Mouse (Mus musculus) lung, embryonic 14.5 days (tissue): ENCODE measurements around the gene Ankrd34c. TPM values are rescaled to one million over a fixed set of nuclear protein-coding genes. Genes with fewer than 3 reads are reported as not detected.

ENCODE experiments used
- ATAC-seq: fragments of 200-750 bp; cut with Nextera tagmentation; 2 replicates; pipeline ENCODE4 v1.8.0; 2017; ENCODE audit warnings: mild to moderate bottlenecking, moderate TSS enrichment, moderate library complexity; ENCODE audit not compliant: insufficient read depth
- DNase-seq: peaks from one replicate; pipeline ENCODE4 v3.0.0-alpha.2; 2015
- H3K27ac ChIP-seq: fragments of 300-500 bp; sonication (generic); 2 replicates; pipeline ENCODE4 v1.5.1; 2014; ENCODE audit warnings: low read depth, mild to moderate bottlenecking, moderate library complexity
- H3K27me3 ChIP-seq: fragments of 300-500 bp; sonication (generic); 2 replicates; pipeline ENCODE4 v1.6.1; 2014; ENCODE audit warnings: low read length, control low read depth; ENCODE audit not compliant: insufficient read depth
- H3K36me3 ChIP-seq: fragments of 300-500 bp; sonication (generic); 2 replicates; pipeline ENCODE4 v1.6.1; 2014; ENCODE audit warnings: control low read depth; ENCODE audit not compliant: insufficient read depth
- H3K4me1 ChIP-seq: fragments of 300-500 bp; sonication (generic); 2 replicates; pipeline ENCODE4 v1.6.1; 2014; ENCODE audit warnings: antibody characterized with exemption, control low read depth; ENCODE audit not compliant: insufficient read depth
- H3K4me2 ChIP-seq: fragments of 300-500 bp; sonication (generic); 2 replicates; pipeline ENCODE4 v1.6.1; 2014; ENCODE audit warnings: mild to moderate bottlenecking
- H3K4me3 ChIP-seq: fragments of 300-500 bp; sonication (generic); 2 replicates; pipeline ENCODE4 v1.5.1; 2014; ENCODE audit warnings: low read depth, low read length
- H3K9ac ChIP-seq: fragments of 300-500 bp; sonication (generic); 2 replicates; pipeline ENCODE4 v1.6.1; 2014
- H3K9me3 ChIP-seq: fragments of 300-500 bp; sonication (generic); 2 replicates; pipeline ENCODE4 v1.6.1; 2016; ENCODE audit warnings: low read depth, low read length, control low read depth
- CTCF ChIP-seq: IDR thresholded peaks from 2 replicates; pipeline ENCODE4 v1.5.1; 2016; ENCODE audit warnings: antibody characterized with exemption, low read depth
- WGBS: fragments of 180-500 bp; shearing (Covaris S2); extraction: QIAGEN DNeasy Blood & Tissue Kit; methylation state at CpG from one replicate; pipeline ENCODE4 v1.1.7; 2014; 5-methylcytosine and 5-hydroxymethylcytosine counted together
- polyA plus RNA-seq: library from polyadenylated mRNA; unstranded; fragments of >200 nt; fragmentation: Nextera tagmentation; extraction: Ambion mirVana; gene quantifications from 2 replicates; pipeline ENCODE4 v1.2.1, GENCODE M21; 2014

The Ankrd34c gene
- polyA plus RNA-seq, result not detected in 2 replicates

DNA sequence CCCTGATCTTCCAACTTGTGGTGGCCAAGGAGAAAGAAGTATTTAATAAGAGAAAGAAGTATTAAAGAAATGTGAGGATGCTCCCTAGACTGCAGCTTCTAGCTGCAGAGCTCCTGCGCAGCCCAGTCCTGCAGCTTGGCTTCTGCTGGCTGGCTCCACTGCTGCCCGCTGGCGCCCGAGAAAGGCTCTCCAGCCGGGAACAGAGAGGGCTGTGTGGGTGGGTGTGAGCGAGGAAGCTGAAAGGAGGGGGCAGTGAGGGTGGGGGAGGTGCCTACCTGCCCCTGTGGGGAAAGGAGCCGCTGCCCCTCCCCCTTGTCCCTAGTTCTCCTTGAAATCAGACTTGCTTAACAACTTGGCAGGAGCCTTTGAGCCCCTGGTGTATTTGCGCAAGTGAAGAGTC lies at the start of gene Ankrd34c:
Ankrd34c (minus strand) TSS at position 181 of the 400 bp plus-strand sequence.
- Histone ChIP-seq H3K4me1 (no peaks in the 10 kb centered on the region), H3K9ac (no peak within 1 kb of the TSS), H3K9me3 (no peaks in the 10 kb centered on the region), H3K36me3 (no peaks in the 10 kb centered on the region), H3K27me3 (no peaks in the 10 kb centered on the region; the same call in 1 of the 2 replicates), H3K4me3 (no peak within 1 kb of the TSS), H3K27ac (no peak within 1 kb of the TSS), H3K4me2 (no peak within 1 kb of the TSS)
- no peak for DNase-seq
- TF ChIP-seq CTCF, result no peak
- no peak for ATAC-seq
- WGBS, result 3% methylated on average over 8 of the region's 8 CpGs

DNA sequence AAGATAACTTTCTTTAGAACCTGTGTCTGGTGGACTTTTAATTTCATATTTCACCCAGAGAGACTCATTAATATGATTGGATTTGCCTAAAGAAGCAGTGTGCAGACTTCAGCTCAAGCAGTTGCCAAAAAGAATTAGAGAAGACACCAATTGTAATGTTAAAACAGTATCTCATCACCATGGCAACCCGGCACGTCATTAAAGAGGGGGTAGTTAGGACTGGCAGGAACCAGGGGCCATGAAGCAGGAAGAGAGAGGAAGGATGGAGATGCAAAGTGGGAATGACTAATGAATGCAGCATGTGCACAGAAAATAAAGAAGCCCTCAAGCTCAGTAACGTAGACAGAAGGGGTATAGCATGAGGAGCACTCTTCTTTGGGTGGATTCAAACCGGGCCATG lies 49.3 kb upstream of the Ankrd34c start:
- DNase-seq (no peak), ATAC-seq (no peak)
- TF ChIP-seq CTCF, result no peak
- no peak overlapping the region for H3K4me2 ChIP-seq
- H3K27me3 ChIP-seq, result no peaks in the 10 kb centered on the region
- 64% methylated on average over 4 of the region's 4 CpGs for whole genome bisulfite sequencing
- H3K36me3 ChIP-seq, result no peaks in the 10 kb centered on the region
- H3K9ac ChIP-seq, result no peak overlapping the region
- no peak overlapping the region for H3K27ac ChIP-seq
- no peak overlapping the region for H3K4me3 ChIP-seq
- no peaks in the 10 kb centered on the region for H3K9me3 ChIP-seq
- no peaks in the 10 kb centered on the region for H3K4me1 ChIP-seq

DNA sequence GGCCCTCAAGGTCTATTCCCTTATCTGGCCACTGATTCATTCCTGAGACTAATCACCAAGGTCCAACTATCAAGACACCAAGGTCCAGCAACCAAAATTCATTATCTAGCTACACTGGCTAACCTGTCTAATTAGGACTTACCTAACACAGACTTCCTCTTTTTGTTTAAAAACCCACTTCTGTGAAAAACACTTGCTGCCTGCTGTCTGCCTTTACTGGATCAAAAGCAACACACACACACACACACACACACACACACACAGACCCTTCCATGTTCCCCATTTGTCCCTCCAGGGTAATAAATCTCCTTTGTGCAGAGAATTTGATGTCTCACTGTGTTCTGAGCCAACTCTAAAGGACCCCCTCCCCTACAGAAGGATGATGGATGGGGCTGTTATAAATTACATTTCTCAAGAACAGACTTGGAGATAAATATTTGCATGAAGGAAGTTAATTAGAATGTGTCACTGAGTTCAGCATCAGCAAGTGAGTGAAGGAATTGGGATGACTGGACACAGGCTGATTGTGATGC lies 43.2 kb upstream of the Ankrd34c start:
- no peak for TF ChIP-seq CTCF
- no peaks in the 10 kb centered on the region for H3K36me3 ChIP-seq
- H3K4me3 ChIP-seq, result no peak overlapping the region
- H3K9ac ChIP-seq, result no peak overlapping the region
- no peaks in the 10 kb centered on the region for H3K27me3 ChIP-seq
- DNase-seq (no peak), ATAC-seq (no peak)
- no peak overlapping the region for H3K27ac ChIP-seq
- H3K4me1 ChIP-seq, result no peaks in the 10 kb centered on the region
- H3K9me3 ChIP-seq, result no peaks in the 10 kb centered on the region
- no peak overlapping the region for H3K4me2 ChIP-seq

- Histone ChIP-seq H3K27ac (no peak overlapping the region), H3K36me3 (no peaks in the 10 kb centered on the region), H3K4me3 (no peak overlapping the region), H3K9me3 (no peaks in the 10 kb centered on the region), H3K4me1 (no peaks in the 10 kb centered on the region), H3K4me2 (no peak overlapping the region), H3K27me3 (no peaks in the 10 kb centered on the region), H3K9ac (no peak overlapping the region)
- DNase-seq (no peak), ATAC-seq (no peak)
- no peak for TF ChIP-seq CTCF
- WGBS, result 95% methylated on average over 1 of the region's 1 CpGs
These were observed 41.0 kb upstream of the Ankrd34c start for GRCm38 (mm10) chr9:89779237-89779636.

GRCm38 (mm10) chr9:89771153-89771552 lies 32.9 kb upstream of the Ankrd34c start:
- H3K9ac ChIP-seq, result no peak overlapping the region
- WGBS, result 21% methylated on average over 1 of the region's 1 CpGs
- no peaks in the 10 kb centered on the region for H3K27me3 ChIP-seq
- no peaks in the 10 kb centered on the region for H3K4me1 ChIP-seq
- ATAC-seq, result no peak
- H3K27ac ChIP-seq, result no peak overlapping the region
- no peak overlapping the region for H3K4me2 ChIP-seq
- no peaks in the 10 kb centered on the region for H3K36me3 ChIP-seq
- no peak overlapping the region for H3K4me3 ChIP-seq
- no peak for TF ChIP-seq CTCF
- no peaks in the 10 kb centered on the region for H3K9me3 ChIP-seq
- DNase-seq, result no peak

- Histone ChIP-seq H3K27ac (no peak overlapping the region), H3K9me3 (no peaks in the 10 kb centered on the region), H3K4me1 (no peaks in the 10 kb centered on the region), H3K9ac (no peak overlapping the region), H3K4me3 (no peak overlapping the region), H3K4me2 (no peak overlapping the region), H3K27me3 (no peaks in the 10 kb centered on the region), H3K36me3 (no peaks in the 10 kb centered on the region)
- WGBS, result 61% methylated on average over 1 of the region's 1 CpGs
- no peak for DNase-seq
- ATAC-seq, result no peak
- TF ChIP-seq CTCF, result no peak
These were observed 23.7 kb upstream of the Ankrd34c start for GRCm38 (mm10) chr9:89762017-89762416.

- no peaks in the 10 kb centered on the region for H3K27me3 ChIP-seq
- H3K27ac ChIP-seq, result no peak overlapping the region
- H3K4me2 ChIP-seq, result no peak overlapping the region
- WGBS, result 90% methylated on average over 1 of the region's 1 CpGs
- no peaks in the 10 kb centered on the region for H3K36me3 ChIP-seq
- no peak for TF ChIP-seq CTCF
- no peaks in the 10 kb centered on the region for H3K4me1 ChIP-seq
- no peaks in the 10 kb centered on the region for H3K9me3 ChIP-seq
- ATAC-seq (no peak), DNase-seq (no peak)
- no peak overlapping the region for H3K4me3 ChIP-seq
- no peak overlapping the region for H3K9ac ChIP-seq
These were observed 20.3 kb upstream of the Ankrd34c start for GRCm38 (mm10) chr9:89758569-89758968.

DNA sequence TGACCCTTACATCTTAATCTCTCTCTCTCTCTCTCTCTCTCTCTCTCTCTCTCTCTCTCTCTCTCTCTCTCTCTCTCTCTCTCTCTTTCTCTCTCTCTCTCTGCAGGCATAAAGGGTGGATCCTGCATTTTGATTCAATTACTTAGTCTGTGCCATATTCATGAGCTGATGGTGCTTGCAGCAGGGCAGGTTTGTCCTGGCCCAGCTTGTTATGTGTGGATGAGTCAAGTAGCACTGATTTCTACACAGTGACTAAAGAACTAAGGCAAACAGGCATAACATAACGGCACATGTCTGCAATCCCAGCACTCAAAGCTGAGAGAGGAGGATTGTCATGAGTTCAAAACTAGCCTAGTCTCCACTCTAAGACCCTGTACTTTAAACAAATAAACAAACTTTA lies 19.9 kb upstream of the Ankrd34c start:
- no peak overlapping the region for H3K4me3 ChIP-seq
- ATAC-seq, result no peak
- no peaks in the 10 kb centered on the region for H3K9me3 ChIP-seq
- no peaks in the 10 kb centered on the region for H3K36me3 ChIP-seq
- WGBS, result 80% methylated on average over 1 of the region's 1 CpGs
- no peaks in the 10 kb centered on the region for H3K4me1 ChIP-seq
- no peak overlapping the region for H3K9ac ChIP-seq
- H3K27me3 ChIP-seq, result no peaks in the 10 kb centered on the region
- DNase-seq, result no peak
- no peak overlapping the region for H3K27ac ChIP-seq
- TF ChIP-seq CTCF, result no peak
- no peak overlapping the region for H3K4me2 ChIP-seq
